Mouse (Mus musculus) adipocyte (in vitro differentiated cells): ENCODE measurements around the gene Ubap2.

Experiments
- DNase-seq: peaks from one replicate; pipeline ENCODE4 v3.0.0-alpha.2; 2016; ENCODE audit warnings: low spot score

Gene Ubap2

GRCm38 (mm10) chr4:41260691-41261090, 14.3 kb downstream of the Ubap2 start:
- DNase-seq, result no peak

GRCm38 (mm10) chr4:41259019-41259418, 15.9 kb downstream of the Ubap2 start:
- DNase-seq, result no peak

DNA sequence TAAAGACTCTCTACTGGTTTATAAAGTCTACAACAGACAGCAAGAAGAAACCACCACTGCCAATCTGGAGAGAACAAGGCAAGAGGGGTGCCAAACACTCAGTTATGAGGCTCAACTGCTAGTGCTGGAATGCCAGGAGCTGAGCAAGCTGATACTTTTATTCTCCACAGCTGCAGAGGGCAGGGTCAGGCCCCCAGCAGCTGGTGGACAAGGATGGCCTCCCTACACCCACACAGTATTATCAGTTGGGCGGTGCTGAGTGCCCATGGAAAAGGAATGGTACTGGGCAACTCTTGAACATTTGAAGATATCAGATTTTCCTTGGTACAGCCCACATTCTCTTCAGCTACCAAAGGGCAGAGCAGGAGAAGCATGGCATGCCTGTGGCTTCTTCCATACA, 17.2 kb downstream of the Ubap2 start:
- no peak for DNase-seq

DNA sequence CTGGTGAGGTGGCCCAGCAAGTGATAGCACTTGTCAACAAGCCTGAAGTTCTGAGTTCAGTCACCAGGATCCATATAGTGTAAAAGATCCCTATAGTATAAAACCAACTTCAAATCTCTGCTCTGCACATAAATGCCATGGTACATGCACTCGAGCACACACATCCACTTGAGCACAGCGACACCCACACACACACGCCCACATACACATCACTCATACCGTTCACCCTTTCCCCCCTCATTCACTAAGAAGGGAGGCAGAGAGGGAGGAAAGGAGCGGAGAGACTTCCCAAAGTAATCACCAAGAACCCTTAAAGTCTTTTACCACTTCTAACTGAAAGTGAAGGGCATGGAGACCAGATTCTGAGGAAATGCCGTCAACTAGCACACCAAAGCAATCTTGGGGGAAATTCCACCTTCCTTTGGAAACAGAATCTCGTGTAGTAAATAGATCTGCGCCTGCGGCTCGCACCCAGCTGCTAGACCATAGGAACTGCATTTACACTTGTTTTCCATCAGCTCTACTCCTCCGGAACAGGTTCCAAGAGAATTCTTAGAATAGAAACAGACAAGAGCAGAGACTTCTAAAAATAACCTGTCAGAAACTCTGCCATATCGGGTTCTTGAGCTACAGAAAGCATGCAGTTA, 19.3 kb downstream of the Ubap2 start:
- DNase-seq, result no peak

GRCm38 (mm10) chr4:41253756-41254155, 21.2 kb downstream of the Ubap2 start:
- DNase-seq, result no peak

DNA sequence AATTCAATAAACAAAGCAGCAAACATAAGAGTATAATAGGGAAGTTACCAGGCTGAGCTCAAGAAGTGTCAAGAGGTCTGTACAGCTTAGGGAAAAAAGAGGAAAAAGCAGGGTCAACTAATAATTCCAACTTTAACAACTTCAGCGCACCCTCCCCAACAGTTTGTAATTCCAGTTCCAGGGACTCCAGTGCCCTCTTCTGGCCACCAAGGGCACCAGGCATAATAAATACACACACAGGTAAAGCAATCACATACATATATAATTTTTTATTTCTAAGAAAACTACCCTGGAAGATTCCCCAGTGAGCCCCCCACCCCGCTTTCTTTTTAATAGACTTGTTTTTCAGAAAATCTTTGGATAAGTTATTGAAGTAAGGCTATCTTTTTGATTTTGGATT, 29.5 kb downstream of the Ubap2 start:
- no peak for DNase-seq

DNA sequence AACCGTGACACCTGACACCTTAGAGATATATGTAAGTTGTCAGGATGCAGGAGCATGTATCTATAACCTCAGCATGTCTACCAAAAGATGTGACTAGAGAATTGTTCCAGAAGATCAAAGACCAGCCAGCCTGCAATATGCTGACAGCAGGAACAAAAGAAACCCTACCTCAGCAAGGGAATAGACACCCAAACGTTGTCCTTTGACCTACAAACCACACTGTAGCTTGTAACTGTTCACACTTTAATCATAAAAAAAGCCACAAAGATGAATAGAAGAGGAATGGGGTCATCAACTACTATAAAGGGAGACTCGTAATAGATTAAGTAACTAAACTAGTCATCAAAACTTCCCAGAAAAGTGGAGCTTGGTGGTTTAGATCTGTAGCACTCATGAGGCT, 34.0 kb downstream of the Ubap2 start:
- no peak for DNase-seq

DNA sequence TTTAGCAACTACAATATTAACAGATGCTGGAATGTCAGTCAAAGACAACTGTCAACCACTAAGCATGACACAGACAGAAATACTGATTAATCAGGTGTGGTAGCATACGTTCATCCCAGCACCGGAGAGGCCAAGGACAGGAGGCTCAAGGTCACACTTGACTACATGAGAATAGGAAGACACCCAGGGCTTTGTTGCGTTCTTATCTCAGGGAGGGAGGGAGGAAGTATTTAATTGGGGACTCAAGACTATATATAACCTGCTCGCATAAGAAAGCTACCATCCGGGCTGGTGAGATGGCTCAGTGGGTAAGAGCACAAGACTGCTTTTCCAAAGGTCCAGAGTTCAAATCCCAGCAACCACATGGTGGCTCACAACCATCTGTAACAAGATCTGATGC, 39.3 kb downstream of the Ubap2 start:
- DNase-seq, result no peak

- peak; percentile 47 for DNase-seq
Observed at GRCm38 (mm10) chr4:41226351-41226750, 48.6 kb downstream of the Ubap2 start.

DNA sequence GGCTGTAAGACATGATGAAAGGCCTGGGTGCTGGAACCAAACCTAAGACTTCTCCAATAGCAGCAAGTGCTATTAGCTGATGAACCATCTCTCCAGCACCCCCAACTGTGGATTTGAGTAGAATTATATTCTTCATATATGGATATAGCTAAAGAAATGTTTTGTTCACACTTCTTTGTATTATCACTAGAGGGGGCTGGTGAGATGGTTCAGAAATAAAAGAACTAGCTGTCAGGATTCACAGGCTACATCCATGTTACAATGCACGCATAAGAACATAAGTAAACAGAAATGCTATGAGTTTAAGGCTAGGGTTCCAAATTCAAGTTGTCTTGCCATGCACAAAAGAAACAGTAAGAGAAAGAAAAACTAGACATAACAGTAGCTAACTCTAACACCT, 49.5 kb downstream of the Ubap2 start:
- DNase-seq, result peak; percentile 31

DNA sequence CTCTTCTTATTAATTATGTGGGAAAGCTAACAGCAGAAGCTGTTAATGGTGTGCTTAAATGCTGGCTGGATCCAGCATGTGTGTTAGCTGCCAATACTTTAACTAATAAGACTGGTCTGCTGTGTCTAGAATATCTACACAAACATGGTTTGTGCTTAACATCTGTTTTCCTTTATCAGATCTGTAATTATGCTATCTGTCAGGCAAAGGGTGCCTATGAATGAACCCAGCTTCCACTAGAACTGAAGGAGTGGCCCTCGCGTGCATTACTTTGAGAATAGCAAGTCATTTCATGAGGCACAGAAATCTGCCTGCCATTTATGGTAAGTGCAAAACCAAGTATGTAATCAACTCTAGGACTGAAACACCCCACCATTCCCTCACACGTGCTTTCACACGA, 66.9 kb downstream of the Ubap2 start:
- no peak for DNase-seq

GRCm38 (mm10) chr4:41205751-41206150, 69.2 kb downstream of the Ubap2 start:
- no peak for DNase-seq

DNA sequence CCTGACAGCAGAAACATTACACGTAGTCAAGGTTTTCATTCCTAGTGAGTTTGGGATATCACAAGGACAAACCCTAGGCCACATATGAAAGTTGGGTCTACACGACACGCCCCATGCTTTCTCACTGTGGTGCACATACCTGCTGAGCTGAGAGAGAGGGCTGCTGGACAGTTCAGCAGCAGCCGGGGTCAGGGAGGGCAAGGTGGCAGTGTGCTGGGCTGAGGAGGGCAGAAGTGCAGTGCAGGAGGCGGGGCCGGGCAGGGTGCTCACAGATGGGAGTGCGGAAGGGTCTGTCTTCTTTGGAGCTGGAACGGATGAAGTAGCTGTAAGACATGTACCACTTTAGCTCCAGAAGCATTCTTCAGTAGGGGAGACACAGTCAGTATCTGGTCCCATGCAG, 72.8 kb downstream of the Ubap2 start:
- DNase-seq, result no peak

GRCm38 (mm10) chr4:41196861-41197610, 77.9 kb downstream of the Ubap2 start:
- DNase-seq, result peak; percentile 62

DNA sequence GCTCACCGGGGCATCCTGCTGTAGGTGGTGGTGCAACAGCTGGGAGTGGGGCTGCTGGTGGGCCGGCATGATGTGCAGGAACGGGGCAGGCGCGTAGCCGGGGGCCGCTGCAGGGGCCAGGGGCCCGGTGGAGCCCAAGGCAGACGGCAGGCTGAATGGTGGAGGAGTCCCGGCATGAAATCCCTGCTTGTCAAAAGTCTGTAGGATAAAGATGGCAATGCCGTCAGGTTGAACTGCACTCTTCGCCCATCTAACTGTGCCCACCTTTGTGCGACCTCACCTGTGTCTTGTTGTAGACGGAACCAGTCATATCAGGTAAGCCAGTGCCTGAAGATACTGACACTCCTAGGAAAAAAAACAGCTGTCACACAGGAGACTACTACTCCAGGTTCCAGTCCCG, 79.6 kb downstream of the Ubap2 start:
- DNase-seq, result no peak

DNA sequence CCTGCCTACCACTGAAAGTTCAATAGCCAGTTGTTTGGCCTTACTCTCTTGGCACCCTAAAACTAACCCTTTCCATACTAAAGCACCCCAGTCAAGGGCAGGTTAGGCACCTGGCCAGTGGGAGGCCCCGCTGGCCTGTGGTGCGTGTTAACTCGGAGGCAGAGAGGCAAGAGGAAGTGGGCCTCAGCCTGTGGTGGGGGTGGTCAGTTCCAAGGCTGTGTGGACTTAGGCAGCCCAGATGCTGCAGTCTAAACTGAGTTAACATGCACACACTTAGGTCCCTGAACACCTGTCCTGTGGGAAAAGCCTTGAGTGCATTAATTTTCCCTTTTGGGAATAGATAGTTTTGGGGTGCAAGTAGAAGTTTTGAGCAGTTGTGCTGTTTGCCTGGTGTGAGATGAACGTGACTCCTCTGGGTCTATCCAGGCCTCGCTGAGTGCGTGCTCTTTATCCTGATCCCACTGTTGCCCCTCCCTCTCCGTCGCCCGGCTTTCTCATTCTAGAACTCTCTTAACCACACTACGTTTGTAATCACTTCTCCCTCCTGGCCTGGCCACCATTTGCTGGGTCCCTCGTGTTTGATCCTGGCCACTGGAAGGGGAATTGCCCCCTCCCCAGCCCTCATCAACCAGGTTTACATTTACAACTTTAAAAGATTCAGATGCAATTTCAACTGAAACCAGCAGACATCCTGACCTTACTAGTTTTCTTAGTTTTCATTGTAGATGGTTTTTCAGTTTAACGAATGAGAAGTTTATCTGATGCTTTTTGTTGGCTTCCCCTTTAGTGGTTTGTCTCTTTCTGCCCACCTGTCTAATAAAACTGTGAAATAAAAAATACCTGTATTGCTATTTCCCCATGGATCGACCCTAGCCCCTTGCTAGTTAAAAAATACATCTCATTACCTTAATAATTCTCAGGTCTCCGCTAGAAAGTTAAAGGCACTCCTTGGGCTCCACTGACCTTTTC, 82.1 kb downstream of the Ubap2 start:
- no peak for DNase-seq

DNA sequence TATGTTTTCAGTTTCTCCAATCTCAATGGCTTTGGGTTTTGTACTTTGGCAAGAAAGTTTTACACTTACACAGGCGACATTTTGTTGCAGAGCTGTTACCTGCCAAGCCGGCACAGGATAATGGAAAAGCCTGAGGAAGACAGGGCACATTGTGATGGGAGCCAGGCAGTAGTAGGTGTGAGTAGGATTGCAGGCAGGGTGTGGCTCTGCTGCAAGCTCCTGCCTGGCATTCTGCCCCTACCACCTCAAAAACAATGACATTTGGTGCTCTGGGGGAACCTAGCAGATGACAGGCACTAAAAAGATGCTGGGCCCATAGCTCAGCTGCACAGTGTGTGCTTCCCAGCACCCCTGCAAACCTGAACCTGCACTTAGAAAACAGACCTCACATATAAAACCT, 85.1 kb downstream of the Ubap2 start:
- DNase-seq, result no peak

- DNase-seq, result no peak
Observed at GRCm38 (mm10) chr4:41179825-41180725, 94.9 kb downstream of the Ubap2 start.

DNA sequence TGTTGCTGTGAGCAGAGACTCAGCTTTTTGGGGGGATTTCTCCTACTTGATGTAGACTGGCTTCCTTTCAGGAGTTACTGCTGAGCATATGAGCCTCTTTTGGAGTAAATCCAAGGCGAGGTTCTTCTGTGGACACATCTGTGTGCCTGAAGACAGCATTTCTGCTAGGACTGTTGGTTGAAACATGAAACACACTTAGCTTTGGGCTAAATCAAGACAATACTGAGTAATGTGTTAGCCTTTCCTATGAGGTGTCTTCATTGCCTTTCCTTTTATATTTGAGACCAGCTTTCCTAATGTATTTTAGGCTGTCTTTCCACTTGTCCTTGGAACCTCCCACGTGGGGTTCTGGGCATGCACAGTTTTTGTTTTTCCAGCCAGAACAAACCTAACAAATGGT, 100.3 kb downstream of the Ubap2 start:
- DNase-seq, result no peak

DNA sequence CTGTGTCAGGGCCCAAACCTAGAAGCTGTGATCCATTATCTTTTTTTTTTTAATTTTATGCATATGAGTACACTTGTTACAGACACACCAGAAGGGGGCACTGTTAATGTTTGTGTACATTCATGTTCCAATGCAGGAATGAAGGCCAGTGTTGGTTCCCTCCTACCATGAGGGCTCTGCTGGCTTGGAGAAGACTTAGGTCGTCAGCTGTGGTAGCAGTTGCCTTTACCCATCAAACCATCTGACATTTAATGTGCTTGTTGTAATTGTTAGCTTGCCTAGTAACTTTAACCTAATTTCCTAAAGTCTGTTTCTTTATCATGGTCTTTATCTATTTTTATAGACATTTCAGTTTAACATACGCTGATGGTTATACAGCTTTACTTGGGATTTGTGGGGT, 104.0 kb downstream of the Ubap2 start:
- DNase-seq, result no peak

DNA sequence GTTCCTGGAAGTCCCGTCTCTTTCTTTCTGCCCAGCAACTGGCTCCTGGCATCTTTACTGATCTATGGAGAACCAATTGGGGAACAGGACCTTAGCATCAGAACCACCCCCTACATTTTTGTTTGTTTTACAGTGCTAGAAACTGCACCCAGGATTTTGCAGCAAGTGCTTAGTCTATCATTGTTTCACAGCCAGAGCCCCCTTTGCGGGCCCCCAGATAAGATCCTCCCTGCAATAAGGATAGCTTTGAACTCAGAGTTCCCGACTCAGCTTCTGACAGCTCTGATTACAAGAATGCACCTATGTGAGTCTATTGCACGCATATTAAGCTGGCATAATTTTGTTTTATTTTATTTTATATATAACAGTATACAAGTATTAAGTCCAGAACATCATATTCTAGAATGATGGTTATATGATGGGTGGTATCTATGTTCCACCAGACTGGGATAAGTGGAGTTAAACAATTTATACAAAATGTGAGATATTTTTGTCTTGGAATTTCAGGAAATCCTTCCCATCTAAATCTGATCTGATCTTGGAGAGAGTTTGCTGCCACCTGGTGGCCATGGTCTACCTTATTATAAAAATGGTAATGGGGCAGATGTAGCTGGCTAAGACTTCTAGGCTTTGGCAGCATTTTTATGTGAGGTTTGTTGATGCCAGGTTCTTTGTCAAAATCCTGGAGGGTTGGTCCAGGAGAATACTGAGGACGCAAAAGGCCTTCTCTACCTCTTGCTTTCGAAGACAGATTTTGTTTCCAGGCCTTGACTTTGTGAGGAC, 109.1 kb downstream of the Ubap2 start:
- peak; percentile 82 for DNase-seq
